Mouse (Mus musculus) brain, embryonic 14.5 days (tissue): ENCODE data around the gene Mrpl35. TPM values are rescaled to one million over a fixed set of nuclear protein-coding genes. Genes with fewer than 3 reads are reported as not detected.

Experiments used
- DNase-seq: peaks from one replicate; pipeline ENCODE4 v3.0.0-alpha.2; 2011; ENCODE audit warnings: low read depth
- CTCF ChIP-seq: fragments of 200-500 bp; IDR thresholded peaks from 2 replicates; pipeline ENCODE4 v1.5.1; 2012; ENCODE audit warnings: inconsistent platforms, mild to moderate bottlenecking, moderate library complexity, borderline replicate concordance; ENCODE audit not compliant: insufficient read depth, insufficient read length; ENCODE audit errors: extremely low read depth
- POLR2A ChIP-seq: fragments of 200-500 bp; IDR thresholded peaks from 2 replicates; pipeline ENCODE4 v1.6.1; 2012; ENCODE audit warnings: mild to moderate bottlenecking, inconsistent platforms, borderline replicate concordance; ENCODE audit not compliant: poor library complexity, insufficient read depth, insufficient read length, severe bottlenecking; ENCODE audit errors: extremely low read depth
- polyA plus RNA-seq: library from polyadenylated mRNA; depleted of rRNA; stranded (reverse); fragments of >200 nt; gene quantifications from 2 replicates; pipeline ENCODE4 v1.2.3, GENCODE M21; 2012; rRNA removed

Gene Mrpl35
- polyA plus RNA-seq, 1 experiment: 11.9 TPM

GRCm38 (mm10) chr6:71788348-71788747 lies 38.4 kb downstream of the Mrpl35 start:
- no peak for DNase-seq
- no peak for TF ChIP-seq POLR2A
- no peak for TF ChIP-seq CTCF

GRCm38 (mm10) chr6:71783165-71783564 lies 43.6 kb downstream of the Mrpl35 start:
- TF ChIP-seq POLR2A: no peak
- TF ChIP-seq CTCF: no peak
- no peak for DNase-seq

- no peak for TF ChIP-seq CTCF
- TF ChIP-seq POLR2A: no peak
- DNase-seq: no peak
Measured at GRCm38 (mm10) chr6:71780431-71780830, 46.3 kb downstream of the Mrpl35 start.

- no peak for TF ChIP-seq POLR2A
- no peak for TF ChIP-seq CTCF
- DNase-seq: no peak
Measured at GRCm38 (mm10) chr6:71779831-71780230, 46.9 kb downstream of the Mrpl35 start.

GRCm38 (mm10) chr6:71778016-71778415 lies 48.8 kb downstream of the Mrpl35 start:
- TF ChIP-seq CTCF: no peak
- DNase-seq: no peak

- no peak for DNase-seq
- TF ChIP-seq POLR2A: no peak
- no peak for TF ChIP-seq CTCF
Measured at GRCm38 (mm10) chr6:71772636-71773208, 54.0 kb downstream of the Mrpl35 start.

- DNase-seq: peak; percentile 83
- TF ChIP-seq CTCF (no peak), POLR2A (no peak)
Measured at GRCm38 (mm10) chr6:71772156-71772555, 54.6 kb downstream of the Mrpl35 start.

- DNase-seq: no peak
- TF ChIP-seq CTCF (peak; percentile 33; the same call in 1 of the 2 replicates), POLR2A (no peak)
Measured at GRCm38 (mm10) chr6:71771282-71771681, 55.5 kb downstream of the Mrpl35 start.

- DNase-seq: no peak
- no peak for TF ChIP-seq POLR2A
- TF ChIP-seq CTCF: peak; percentile 20; the same call in 1 of the 2 replicates
Measured at GRCm38 (mm10) chr6:71770856-71771255, 55.9 kb downstream of the Mrpl35 start.

GRCm38 (mm10) chr6:71769901-71770690 lies 56.7 kb downstream of the Mrpl35 start:
- no peak for DNase-seq
- TF ChIP-seq POLR2A (no peak), CTCF (peak; percentile 32; the same call in 1 of the 2 replicates)

GRCm38 (mm10) chr6:71767761-71768160 lies 59.0 kb downstream of the Mrpl35 start:
- TF ChIP-seq POLR2A (no peak), CTCF (no peak)
- DNase-seq: no peak

Other genes with a start within 250 kb of the Mrpl35 start
- 65.1 and 66.4 TPM in 2 replicates for gene Kdm3a, start 194.0 kb downstream of the Mrpl35 start, polyA plus RNA-seq
- 188 and 236 TPM in 2 replicates for gene Reep1, start 119.4 kb downstream of the Mrpl35 start, polyA plus RNA-seq
- gene Immt, start 4.4 kb upstream of the Mrpl35 start, polyA plus RNA-seq: 54.7 and 81.2 TPM in 2 replicates
- gene Ptcd3, start 81.8 kb upstream of the Mrpl35 start, polyA plus RNA-seq: 48.0 and 57.4 TPM in 2 replicates
- 15.0 and 20.4 TPM in 2 replicates for gene Polr1a, start 82.1 kb upstream of the Mrpl35 start, polyA plus RNA-seq